Mouse (Mus musculus) NIH3T3 (cell line): ENCODE measurements around the gene P4ha2.
A peak's percentile ranks its signal among the peaks of the same experiment; 100 is the strongest.

Source experiments
- DNase-seq: peaks from one replicate; pipeline ENCODE4 v3.0.0-alpha.2; 2012; ENCODE audit warnings: low read depth

Gene P4ha2

DNA sequence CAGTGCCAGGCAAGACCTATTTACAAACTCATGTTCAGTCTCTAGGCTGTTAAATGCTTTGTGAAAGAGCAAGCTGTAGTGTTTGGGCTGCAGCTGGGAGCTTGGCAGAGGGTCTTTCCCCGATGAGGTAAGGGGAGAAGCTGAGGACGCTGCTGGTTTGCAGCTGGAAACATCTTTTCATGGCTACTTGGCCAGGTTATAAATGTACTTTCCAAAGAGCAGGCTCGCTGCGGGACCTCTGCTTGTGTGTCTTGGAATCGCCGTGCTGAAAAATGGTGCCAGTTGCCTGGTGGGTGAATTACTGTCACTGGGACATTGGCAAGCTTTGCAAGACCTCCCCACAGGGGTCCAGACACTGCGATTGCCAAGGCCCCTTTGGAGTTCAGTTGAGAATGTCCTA is 7.3 kb downstream of the P4ha2 start:
- no peak for DNase-seq

- no peak for DNase-seq
These were observed 8.2 kb downstream of the P4ha2 start for GRCm38 (mm10) chr11:54108131-54108530.

DNA sequence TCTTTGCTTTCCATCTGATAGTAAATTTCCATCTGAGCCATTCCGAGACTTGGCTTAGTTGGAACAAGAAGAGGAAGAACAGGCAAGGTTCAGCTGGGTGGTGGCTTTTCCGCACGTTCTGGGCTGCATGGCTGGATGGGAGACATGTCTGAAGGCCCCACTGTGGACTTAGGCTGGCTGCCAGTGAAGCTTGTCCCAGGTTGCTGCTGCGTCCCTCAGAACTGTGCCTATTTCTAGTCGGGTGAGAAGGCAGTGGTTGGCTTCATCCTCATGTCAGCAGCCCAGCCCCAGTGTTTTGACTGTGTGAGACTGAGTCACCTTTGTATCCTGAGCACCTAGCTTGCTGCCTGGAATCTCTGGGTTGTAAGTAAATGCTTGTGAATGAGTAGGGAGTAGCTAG is 9.0 kb downstream of the P4ha2 start:
- no peak for DNase-seq

- DNase-seq: no peak
These were observed 11.4 kb downstream of the P4ha2 start for GRCm38 (mm10) chr11:54111291-54111690.

DNA sequence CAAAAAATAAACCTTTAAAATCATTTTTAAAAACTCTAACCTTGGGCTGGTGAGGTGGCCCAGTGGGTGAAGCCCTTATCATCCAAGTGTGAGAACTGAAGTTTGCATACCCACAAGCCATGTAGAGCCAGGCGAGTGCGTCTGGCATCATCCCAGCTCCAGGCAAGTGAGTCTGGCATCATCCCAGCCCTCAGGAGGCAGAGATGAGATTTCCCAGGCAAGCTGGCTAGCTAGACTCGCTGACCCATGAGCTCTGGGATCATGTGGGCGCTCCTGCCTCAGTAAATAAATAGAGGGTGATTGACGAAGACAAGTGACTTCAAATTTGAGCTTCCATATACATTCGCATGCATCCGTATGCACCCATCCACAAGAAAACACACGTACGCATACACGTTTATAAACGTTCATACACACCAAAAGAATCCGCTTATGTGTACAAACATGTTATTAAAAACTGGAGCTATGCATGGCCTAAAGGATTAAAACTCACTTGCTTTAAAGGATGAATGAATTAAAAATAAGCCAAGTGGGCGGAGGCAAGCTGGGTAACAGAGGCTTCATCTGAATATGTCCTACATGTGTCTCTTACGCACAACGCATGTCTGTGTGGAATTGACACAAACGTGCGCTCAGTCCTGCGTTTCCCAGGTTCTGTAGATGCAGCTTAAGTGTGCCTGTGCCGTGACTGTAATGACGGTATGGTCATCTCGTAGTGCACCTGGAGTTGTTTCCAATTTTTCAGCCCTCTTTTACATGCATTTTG is 12.3 kb downstream of the P4ha2 start:
- DNase-seq: peak; percentile 67

GRCm38 (mm10) chr11:54112920-54113319 is 13.0 kb downstream of the P4ha2 start:
- DNase-seq: peak; percentile 99

- peak; percentile 66 for DNase-seq
These were observed 13.5 kb downstream of the P4ha2 start for GRCm38 (mm10) chr11:54113352-54113751.

- DNase-seq: no peak
These were observed 14.9 kb downstream of the P4ha2 start for GRCm38 (mm10) chr11:54114746-54115145.

DNA sequence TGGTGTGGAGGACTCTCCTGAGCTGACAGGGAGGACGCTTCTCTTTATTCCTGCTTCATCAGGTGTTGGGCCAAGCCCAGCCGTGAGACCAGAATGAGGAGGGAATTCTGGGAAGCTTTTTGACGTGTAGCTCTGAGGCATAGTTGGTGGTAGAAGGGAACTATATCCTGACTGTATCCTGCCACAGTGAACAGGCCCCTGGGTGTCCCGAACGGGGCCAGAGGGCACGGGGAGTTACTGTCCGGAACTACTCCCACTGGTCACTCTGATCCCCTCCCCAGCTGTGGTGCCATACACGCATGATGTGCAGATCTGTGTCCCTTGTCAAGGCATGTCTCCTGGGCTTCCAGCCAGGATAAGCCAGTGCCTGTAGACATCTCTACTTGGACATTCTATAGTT is 15.4 kb downstream of the P4ha2 start:
- no peak for DNase-seq

DNA sequence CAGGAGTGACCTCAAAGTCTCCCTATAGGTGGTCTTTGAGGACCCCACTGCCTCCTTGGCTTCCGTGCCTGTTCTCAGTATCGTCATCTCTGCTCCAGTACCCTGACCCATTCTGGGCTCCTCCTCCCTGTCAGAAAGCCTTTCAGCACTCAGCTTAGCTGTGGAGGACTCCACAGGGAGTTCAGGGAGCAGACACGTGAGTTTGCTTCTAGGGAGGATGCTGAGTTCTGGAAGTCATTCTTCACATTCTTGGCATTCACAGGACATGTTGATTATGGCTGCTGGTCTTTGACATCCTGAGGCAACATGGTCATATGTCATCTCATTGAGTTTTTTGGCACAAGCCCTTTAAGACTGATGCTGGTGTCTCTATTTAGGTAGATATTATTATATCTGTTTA is 16.0 kb downstream of the P4ha2 start:
- peak; percentile 36 for DNase-seq

DNA sequence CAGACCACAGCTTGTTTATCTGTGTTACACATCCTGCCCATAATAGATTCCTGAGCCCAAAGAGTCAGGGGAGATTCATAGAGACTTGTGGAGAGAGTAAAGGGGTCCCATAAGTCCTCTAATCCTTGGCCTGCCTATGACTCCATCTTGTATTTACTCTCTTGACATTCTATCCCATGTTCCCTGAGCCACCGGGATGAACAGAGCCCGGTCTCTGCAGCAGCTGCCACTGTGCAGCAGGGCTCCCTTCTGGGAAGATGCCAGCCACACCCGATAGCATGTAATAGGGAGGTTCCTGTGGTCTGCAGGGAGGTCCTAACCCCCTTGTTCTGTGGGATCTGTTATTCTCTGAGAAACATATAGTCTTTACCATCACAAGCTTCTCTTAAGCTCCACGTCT is 16.5 kb downstream of the P4ha2 start:
- no peak for DNase-seq

DNA sequence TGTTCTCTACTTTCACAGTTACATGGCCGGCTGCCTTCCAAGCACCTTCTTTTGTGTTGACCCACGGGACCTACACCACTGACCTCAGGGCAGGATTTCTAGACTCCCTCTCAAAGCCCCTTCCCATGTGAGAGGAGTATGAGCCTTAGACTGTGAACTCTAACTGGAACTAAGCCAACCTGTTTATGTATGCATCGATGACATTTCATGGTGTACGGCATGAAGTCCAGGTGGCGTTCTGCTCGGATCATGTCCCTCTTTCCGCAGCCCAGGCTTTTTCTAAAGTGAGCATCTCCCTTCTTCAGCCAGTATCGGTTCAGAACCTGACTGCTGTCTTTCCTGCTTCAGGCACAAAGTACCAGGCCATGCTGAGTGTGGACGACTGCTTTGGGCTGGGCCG is 17.2 kb downstream of the P4ha2 start:
- no peak for DNase-seq

DNA sequence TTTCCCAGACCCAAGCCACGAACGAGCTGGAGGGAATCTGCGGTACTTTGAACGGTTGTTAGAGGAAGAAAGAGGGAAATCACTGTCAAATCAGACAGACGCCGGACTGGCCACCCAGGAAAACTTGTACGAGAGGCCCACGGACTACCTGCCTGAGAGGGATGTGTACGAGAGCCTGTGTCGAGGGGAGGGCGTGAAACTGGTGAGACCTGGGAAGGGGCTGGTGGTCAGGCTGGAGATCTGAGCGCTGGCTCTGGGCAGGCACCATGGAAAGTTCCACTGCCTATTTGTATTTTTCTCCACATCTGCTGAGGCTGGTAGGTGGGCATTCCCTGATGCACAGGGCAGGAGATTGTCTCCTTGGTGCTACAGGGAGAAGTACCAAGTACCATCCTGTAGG is 19.2 kb downstream of the P4ha2 start:
- no peak for DNase-seq

DNA sequence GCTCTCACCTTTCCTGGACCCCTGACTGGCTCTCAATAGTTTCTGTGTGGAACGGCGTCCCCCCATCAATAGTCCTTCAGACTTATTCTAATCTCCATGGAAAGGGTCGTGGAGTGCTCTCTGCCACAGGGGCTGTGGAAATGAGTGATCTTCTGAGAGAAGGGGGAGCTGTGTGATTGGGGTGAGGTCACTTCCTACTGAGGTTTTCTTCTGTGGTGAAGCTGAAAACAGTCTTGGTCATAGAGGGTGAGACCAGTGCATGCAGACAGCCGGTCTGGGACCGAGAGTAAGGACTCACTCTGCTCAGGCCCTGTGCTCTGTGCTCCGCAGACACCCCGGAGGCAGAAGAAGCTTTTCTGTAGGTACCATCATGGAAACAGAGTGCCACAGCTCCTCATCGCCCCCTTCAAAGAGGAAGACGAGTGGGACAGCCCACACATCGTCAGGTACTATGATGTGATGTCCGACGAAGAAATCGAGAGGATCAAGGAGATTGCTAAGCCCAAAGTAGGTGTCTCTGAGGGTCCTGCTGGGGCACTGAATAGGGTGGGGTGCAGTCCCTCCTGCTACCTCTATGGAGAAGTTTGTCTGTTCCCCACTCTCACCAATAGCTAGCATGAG is 20.0 kb downstream of the P4ha2 start:
- DNase-seq: no peak

- DNase-seq: peak; percentile 43
These were observed 22.7 kb downstream of the P4ha2 start for GRCm38 (mm10) chr11:54122416-54123264.

DNA sequence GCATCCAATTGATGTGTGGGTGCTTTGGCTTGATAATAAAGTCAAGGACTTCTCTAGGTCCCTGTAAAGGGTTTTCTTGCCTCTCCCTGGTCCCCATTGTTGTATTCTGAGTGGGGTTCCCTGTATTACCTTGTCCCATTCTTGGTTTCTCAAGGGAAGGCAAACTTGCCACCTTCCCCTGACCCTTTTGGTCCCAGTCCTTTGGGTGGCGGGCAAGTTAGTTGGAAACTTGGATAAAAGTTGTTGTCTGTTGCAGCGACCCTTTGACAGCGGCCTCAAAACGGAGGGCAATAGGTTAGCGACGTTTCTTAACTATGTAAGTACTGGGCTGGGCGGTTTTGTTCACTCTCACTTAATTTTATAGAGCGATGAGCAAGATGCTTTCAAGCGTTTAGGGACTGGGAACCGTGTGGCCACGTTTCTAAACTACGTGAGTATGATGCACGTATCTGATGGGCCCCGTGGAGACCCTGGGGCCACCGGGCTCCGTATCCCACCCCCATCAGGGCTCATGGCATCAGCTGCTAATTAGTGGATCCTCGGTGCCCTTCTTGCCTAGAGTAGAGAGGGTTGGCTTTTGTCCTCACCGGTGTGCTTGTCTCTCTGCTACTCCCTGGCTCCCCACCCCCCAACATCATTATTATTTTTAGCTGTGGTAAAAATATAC is 26.2 kb downstream of the P4ha2 start:
- DNase-seq: no peak

- DNase-seq: no peak
These were observed 26.9 kb downstream of the P4ha2 start for GRCm38 (mm10) chr11:54126654-54127374.

DNA sequence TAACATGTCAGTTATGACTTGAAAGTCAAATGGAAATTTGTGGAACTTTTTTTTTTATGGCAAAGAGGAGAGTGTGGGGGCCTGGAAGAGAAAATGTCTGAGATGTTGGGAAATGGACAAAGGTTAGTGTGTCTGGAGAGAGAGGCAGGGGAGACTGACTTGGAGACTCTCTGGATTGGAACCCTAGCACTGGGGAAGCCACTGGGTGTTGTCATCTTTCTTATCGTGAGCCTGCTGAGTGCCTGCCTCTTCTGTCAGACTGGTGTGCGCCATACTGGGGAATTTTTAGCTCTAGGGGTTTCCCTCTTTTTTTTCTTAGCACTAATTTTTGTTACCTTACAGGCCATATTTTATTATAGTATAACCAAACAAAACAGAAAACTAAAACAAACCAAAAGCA is 27.5 kb downstream of the P4ha2 start:
- no peak for DNase-seq

DNA sequence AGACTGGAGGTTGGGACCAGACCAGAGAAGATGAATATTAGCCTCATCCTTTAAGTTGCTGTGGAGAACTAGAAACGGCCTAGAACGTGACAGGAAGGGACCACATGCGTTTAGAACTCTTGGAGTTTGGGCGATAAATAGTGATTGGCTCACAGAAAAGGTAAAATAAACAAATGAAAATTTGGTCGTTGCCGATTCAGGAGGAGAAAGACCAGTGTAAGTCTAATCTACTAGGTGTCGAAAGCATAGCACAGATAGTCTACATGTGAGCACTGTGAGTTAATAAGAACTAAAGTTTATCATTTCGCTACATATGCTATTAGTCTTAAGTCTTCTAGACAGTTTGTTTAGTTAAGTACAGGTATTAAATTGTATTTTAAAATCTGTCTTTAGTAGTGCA is 30.1 kb downstream of the P4ha2 start:
- no peak for DNase-seq

GRCm38 (mm10) chr11:54130721-54131120 is 30.8 kb downstream of the P4ha2 start:
- no peak for DNase-seq

DNA sequence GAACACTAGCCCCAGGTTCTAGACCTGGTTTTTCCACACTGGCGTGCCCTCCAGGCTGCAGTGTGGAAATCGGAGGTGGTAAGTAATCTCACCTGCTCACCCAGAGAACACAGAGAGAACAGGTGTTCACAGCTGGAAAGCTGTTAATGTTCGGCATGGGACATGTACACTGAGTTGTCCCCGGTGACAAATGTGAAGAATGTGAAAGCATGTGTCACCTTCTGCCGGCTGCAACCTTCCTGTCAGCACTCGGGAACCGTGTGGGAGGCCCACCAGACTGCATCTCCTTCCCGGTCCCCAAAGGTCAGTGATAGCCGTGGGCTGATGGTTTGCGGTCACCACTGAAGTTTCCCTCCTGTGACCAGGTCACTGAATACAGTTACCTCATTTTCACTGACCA is 32.4 kb downstream of the P4ha2 start:
- DNase-seq: no peak

- DNase-seq: no peak
These were observed 35.0 kb downstream of the P4ha2 start for GRCm38 (mm10) chr11:54134905-54135304.
